Mouse (Mus musculus): ENCODE measurements at regions not wholly inside any gene's neighbourhood (a gene's known extent, or its start where the extent isn't known, plus 50 kb on each side); places are given as distances from the start of the nearest gene placed in this dataset.
A peak's percentile ranks its signal among the peaks of the same experiment; 100 is the strongest.

GRCm38 (mm10) chr10:84072866-84073483, 350.3 kb downstream of the 1500009L16Rik start:
- intact Hi-C loops (cut with DNase I): no loop called here
- DNase-seq: no peak

- no peak for DNase-seq
- intact Hi-C loops (cut with DNase I): no loop called here
Measured at GRCm38 (mm10) chr10:84075581-84075980, 352.9 kb downstream of the 1500009L16Rik start.

- intact Hi-C loops (cut with DNase I): no loop called here
- no peak for DNase-seq
Measured at GRCm38 (mm10) chr10:84080236-84080635, 357.6 kb downstream of the 1500009L16Rik start.

- DNase-seq: no peak
- intact Hi-C loops (cut with DNase I): no loop called here
Measured at GRCm38 (mm10) chr10:84081673-84082072, 358.7 kb downstream of the Nuak1 start.

GRCm38 (mm10) chr10:84087528-84087927, 352.9 kb downstream of the Nuak1 start:
- intact Hi-C loops (cut with DNase I): no loop called here
- DNase-seq: no peak

DNA sequence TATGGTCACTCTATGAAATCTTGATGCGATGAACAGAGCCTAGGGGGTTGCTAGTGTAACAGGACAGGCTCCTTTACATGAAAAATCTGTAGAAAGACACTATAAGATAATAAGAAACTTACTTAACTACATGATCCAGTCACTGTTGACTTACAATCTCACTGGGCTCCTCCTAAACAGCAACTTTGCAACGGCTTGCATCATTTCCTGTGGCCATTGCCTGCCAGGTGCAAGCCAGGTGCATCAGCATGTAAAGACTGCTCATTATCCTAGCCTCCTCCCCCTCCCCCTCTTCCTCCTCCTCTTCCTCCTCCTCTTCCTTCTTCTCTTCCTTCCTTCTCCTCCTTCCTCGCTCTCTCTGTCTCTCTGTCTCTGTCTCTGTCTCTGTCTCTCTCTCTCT, 352.5 kb downstream of the Nuak1 start:
- intact Hi-C loops (cut with DNase I): no loop called here
- DNase-seq: no peak

DNA sequence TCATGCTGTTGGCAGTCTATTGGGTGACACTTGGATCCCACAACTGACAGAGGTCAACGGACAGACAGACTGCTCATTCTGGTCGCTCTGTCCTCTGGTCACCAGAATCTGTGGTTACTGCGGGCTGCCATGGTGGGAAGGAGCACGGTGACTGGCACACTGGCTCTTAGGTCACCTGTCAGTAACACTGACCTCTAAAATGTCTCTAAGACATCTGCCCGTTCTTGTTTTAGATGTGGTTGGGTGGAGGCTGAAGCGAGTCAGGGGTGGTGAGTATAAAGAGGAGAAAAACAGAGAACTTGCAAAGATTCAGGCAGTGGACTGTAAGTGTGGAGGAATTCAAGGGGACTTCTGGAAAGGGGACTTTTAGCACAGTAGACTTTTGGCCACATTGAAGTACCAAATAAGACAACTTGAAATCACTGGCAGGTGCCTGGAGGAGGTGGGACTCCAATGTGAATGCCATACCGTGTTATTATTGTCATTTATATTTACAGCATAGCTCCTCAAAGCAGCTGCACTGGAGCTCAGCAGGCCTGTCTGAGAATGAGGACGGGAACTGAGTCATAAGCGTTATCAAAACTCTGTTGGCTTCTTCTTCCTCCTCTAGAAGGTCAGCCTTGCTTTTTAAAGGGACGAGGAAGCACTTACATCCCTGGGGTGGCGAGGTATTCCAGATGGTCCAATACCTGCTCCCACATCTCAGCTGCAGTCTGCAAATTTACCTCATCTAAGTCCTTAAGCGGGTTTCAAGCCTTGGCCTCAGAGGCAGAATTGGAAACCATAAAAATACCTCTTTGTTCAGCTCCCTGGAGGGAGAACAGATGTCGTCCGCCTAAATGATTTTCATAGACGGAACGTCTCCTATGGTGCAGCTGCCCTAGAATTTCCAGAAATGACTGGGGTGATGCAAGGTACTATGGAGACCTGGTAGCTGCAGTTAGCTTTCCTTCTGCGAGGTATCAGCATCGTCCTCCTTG, 351.3 kb downstream of the Nuak1 start:
- no peak for DNase-seq
- intact Hi-C loops (cut with DNase I): no loop called here

GRCm38 (mm10) chr10:84093919-84094318, 346.5 kb downstream of the Nuak1 start:
- DNase-seq: no peak
- intact Hi-C loops (cut with DNase I): no loop called here

DNA sequence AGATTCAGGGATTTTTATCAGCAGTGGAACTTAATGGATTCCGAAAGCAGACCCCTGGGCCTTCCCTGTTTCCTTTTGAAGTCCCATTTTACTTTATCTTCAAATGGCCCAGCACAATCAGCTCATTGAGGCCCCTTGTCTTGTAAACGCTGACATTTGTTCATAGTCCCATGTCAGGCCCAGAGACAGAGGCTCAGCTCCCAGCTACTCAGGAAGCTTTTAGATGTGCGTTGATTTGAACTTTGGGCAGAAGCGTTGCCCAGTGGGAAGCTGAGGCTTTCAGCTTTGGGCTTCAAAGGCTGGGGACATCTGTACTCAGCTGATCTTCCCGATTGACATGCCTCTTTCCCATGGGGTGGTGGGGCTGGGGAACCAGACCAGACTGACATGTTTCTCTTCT, 343.2 kb downstream of the Nuak1 start:
- DNase-seq: no peak
- intact Hi-C loops (cut with DNase I): no loop called here

GRCm38 (mm10) chr10:84103985-84104384, 336.4 kb downstream of the Nuak1 start:
- DNase-seq: peak; percentile 30 to 57
- intact Hi-C loops (cut with DNase I): no loop called here

GRCm38 (mm10) chr10:84104556-84104955, 335.8 kb downstream of the Nuak1 start:
- DNase-seq: no peak
- intact Hi-C loops (cut with DNase I): no loop called here

GRCm38 (mm10) chr10:84109680-84110371, 330.6 kb downstream of the Nuak1 start:
- no peak for DNase-seq
- intact Hi-C loops (cut with DNase I): no loop called here

DNA sequence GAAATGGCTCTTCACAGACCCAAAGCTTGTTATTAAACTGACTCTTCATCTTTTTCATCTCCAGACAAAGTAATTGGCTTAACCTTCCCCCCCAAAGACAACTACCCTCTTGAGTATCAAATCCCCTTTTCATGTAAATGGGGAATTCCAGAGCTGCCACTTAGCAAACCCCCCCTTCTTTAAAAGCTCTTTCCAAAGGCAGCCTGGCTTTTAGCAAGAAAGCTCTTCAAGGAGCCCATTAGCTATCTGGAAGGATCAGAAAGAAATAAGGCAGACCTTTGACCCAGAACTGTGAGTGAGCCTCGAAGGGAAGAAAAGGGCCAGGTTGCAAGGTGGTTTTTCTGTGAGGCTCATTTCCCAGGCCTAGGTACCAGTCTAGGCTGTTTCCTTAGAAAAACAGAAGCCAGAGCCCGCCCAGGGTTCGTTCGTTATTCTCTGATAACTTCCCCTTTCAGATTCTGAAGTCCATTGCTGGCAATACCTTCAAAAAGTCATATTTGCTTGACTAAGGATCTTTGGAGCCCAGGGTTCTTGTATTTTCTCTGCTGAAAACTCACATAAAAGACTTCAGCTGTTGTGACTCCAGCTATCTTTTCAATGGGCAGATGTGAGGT, 329.9 kb downstream of the Nuak1 start:
- no peak for DNase-seq
- intact Hi-C loops (cut with DNase I): no loop called here

DNA sequence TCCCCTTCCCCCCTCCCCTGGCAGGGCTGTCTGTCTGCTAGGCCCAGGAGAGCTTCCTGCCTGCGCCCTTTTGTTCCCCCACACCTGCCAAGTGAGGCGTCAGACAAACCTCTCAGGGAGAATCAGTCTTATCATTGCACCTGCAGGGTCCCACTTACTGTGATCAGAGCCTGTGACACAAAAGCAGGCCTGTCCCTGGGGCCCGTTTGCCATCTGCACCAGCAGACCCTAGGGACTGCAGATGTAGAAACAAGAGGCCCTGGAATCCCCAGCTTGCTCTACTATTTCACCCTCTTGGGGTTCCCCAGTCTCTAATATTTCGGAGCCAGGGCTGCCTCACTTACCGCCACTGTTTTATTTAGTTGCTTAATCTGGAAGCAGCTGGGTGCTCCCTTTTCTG, 328.9 kb downstream of the Nuak1 start:
- DNase-seq: no peak
- intact Hi-C loops (cut with DNase I): no loop called here

- no peak for DNase-seq
- intact Hi-C loops (cut with DNase I): no loop called here
Measured at GRCm38 (mm10) chr10:84111909-84112308, 328.5 kb downstream of the Nuak1 start.

DNA sequence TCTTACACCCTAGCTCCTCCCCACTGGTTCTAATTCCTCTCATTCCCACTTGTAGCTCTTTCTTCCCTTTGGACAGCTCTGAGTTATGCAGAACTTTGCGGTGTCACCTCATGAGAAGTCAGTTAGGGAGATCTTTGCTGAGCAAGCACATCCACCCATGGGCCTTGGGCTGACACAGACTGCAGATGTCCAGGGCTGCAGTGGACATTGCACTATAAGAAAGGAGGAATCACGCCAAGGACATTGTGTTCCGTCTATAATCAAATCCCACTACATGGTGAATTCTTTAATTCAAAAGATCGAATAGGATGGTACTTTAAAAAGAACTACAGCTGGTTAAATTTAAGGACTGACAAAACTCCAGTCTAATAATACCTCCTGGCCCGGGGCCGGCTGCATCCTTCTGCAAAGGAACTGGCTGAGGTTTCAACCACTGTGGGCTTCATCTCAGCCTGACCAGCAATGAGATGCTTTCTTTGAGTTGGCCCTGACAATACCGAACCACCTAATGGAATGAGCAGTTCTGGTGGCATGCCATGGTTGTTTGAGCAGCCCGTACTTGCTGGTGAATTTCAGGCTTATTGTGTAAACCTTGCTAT, 320.3 kb downstream of the Nuak1 start:
- peak in 1 of 2 experiments; percentile 26 for DNase-seq
- intact Hi-C loops (cut with DNase I): no loop called here

- intact Hi-C loops (cut with DNase I): no loop called here
- DNase-seq: no peak
Measured at GRCm38 (mm10) chr10:84137019-84137658, 303.3 kb downstream of the Nuak1 start.

- intact Hi-C loops (cut with DNase I): no loop called here
- DNase-seq: no peak
Measured at GRCm38 (mm10) chr10:84142741-84143454, 297.5 kb downstream of the Nuak1 start.

- peak; percentile 20 to 23 for DNase-seq
- intact Hi-C loops (cut with DNase I): no loop called here
Measured at GRCm38 (mm10) chr10:84143674-84144343, 296.6 kb downstream of the Nuak1 start.
